Mouse (Mus musculus) midbrain, embryonic 11.5 days (tissue): ENCODE measurements around the gene Epha4. TPM values are rescaled to one million over a fixed set of nuclear protein-coding genes. Genes with fewer than 3 reads are reported as not detected.

Source experiments
- ATAC-seq: fragments of 200-750 bp; cut with Nextera tagmentation; 2 replicates; pipeline ENCODE4 v1.8.0; 2017; ENCODE audit warnings: moderate TSS enrichment, moderate library complexity; ENCODE audit not compliant: low FRiP score
- DNase-seq: peaks from one replicate; pipeline ENCODE4 v3.0.0; 2015; ENCODE audit warnings: low spot score; ENCODE audit errors: missing footprints
- H3K27ac ChIP-seq: fragments of 300-500 bp; sonication (generic); 2 replicates; pipeline ENCODE4 v1.5.1; 2014; ENCODE audit warnings: low read depth, low read length
- H3K27me3 ChIP-seq: fragments of 300-500 bp; sonication (generic); 2 replicates; pipeline ENCODE4 v1.6.1; 2014; ENCODE audit warnings: mild to moderate bottlenecking, low read length, moderate library complexity, mixed read lengths; ENCODE audit not compliant: control insufficient read depth, insufficient read depth
- H3K36me3 ChIP-seq: fragments of 300-500 bp; sonication (generic); 2 replicates; pipeline ENCODE4 v1.6.1; 2014; ENCODE audit warnings: mild to moderate bottlenecking, low read length, moderate library complexity, mixed read lengths; ENCODE audit not compliant: control insufficient read depth, insufficient read depth
- H3K4me1 ChIP-seq: fragments of 300-500 bp; sonication (generic); 2 replicates; pipeline ENCODE4 v1.6.1; 2014; ENCODE audit warnings: low read length; ENCODE audit not compliant: control insufficient read depth, insufficient read depth
- H3K4me2 ChIP-seq: fragments of 300-500 bp; sonication (generic); 2 replicates; pipeline ENCODE4 v1.6.1; 2014; ENCODE audit warnings: mild to moderate bottlenecking, moderate library complexity
- H3K4me3 ChIP-seq: fragments of 300-500 bp; sonication (generic); 2 replicates; pipeline ENCODE4 v1.5.1; 2014; ENCODE audit warnings: low read depth, low read length
- H3K9ac ChIP-seq: fragments of 300-500 bp; sonication (generic); 2 replicates; pipeline ENCODE4 v1.6.1; 2014; ENCODE audit warnings: low read length
- H3K9me3 ChIP-seq: fragments of 300-500 bp; sonication (generic); 2 replicates; pipeline ENCODE4 v1.6.1; 2016; ENCODE audit warnings: low read length; ENCODE audit not compliant: control insufficient read depth
- WGBS: fragments of 180-500 bp; shearing (Covaris S2); extraction: QIAGEN DNeasy Blood & Tissue Kit; methylation state at CpG from one replicate; pipeline ENCODE4 v1.1.7; 2014; 5-methylcytosine and 5-hydroxymethylcytosine counted together
- polyA plus RNA-seq: library from polyadenylated mRNA; unstranded; fragments of >200 nt; fragmentation: Nextera tagmentation; extraction: Ambion mirVana; gene quantifications from 2 replicates; pipeline ENCODE4 v1.2.1, GENCODE M21; 2014

The Epha4 gene
- polyA plus RNA-seq, 1 experiment from 2014 or later, result 19.4 TPM

DNA sequence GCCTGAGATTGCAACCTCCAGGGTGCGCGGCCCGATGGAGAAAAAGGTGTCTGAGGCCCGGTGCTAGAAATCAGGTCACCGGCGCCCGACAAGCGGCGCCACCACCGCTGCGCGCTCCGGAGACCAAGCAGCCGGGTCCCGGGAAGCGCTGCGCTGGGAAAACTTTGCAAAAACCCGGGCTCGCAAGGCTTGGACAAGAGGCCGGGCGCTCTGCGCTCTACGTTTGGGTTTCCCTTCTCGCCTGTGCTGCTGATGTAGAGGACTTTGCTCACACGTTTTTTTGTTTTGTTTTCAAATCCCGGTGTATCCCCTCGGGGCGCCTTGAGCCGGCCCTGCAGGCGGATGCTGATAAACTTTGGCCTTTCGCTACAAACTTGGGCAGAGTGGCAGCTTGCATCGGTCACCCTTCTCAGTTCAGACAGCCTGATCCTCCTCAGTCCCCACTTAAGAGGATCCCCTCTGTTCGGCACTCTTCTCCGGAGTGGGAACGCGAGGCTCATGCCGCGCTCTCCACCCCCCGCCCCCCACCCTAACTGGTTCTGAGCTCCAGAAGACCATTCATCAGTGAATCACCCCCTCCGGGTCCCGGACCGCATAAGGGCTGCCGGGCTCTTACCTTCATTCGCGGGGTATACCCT is 444 bp downstream of the Epha4 start:
- Histone ChIP-seq H3K4me1 (peaks cover 34% of the 10 kb centered on the region), H3K4me2 (peak overlapping the region; percentile 77), H3K9ac (peak overlapping the region; percentile 80), H3K4me3 (peak overlapping the region; percentile 74), H3K36me3 (no peaks in the 10 kb centered on the region), H3K27ac (peak overlapping the region; percentile 81), H3K27me3 (peaks cover 6% of the 10 kb centered on the region), H3K9me3 (no peaks in the 10 kb centered on the region)
- peak; percentile 98 for DNase-seq
- peak; percentile 54 for ATAC-seq
- under 1% methylated on average over 45 of the region's 45 CpGs for WGBS

DNA sequence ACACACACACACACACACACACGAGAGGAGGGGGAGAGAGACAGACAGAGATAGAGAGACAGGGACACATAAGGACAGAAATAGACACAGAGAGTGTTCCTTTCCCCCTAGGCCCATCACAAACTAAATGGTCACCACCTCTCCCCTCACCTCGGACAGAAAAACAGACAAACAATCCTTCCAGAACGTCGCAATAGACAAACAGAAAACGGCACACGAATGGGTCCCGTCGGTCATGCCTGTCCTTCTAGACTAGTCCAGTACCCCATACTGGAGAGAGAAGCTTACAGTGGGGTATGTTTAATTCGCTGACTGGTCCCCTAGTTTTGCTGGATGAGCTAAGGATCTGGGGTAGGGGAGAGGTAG is 946 bp downstream of the Epha4 start:
- H3K4me1 ChIP-seq, result peaks cover 34% of the 10 kb centered on the region
- H3K9ac ChIP-seq, result peak overlapping the region; percentile 80
- H3K27ac ChIP-seq, result peak overlapping the region; percentile 81
- H3K9me3 ChIP-seq, result no peaks in the 10 kb centered on the region
- WGBS, result 2% methylated on average over 9 of the region's 9 CpGs
- ATAC-seq (no peak), DNase-seq (peak; percentile 95)
- H3K27me3 ChIP-seq, result peaks cover 8% of the 10 kb centered on the region
- H3K4me2 ChIP-seq, result peak overlapping the region; percentile 77
- H3K4me3 ChIP-seq, result peak overlapping the region; percentile 74
- no peaks in the 10 kb centered on the region for H3K36me3 ChIP-seq

DNA sequence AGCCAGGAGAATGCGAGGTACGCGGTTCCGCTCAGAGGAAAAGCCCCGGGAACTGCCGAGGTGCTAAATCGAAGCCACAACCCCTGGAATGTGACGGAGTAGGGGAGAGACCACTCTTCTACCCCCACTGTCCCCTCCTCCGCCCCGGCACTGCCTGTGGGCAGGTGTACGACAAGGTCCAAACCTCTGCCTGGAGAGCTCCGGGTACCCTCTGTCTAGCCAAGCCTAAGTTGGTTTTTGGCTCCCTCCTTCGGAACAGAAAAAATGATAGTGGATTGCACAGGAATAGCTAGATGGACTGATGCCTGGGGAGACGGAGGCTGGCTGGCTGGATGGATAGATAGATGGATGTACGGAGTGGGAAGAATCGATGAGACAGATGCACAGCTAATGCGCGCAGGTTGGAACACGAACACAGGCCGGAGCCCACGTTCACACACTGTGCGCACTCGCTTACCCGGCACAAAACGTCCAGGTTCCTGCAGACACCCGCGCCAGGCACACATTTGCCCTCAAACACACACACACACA is 1.4 kb downstream of the Epha4 start:
- H3K27ac ChIP-seq, result peak overlapping the region; percentile 81
- H3K27me3 ChIP-seq, result peaks cover 10% of the 10 kb centered on the region
- H3K4me3 ChIP-seq, result peak overlapping the region; percentile 74
- H3K9ac ChIP-seq, result peak overlapping the region; percentile 80
- DNase-seq (peak; percentile 97), ATAC-seq (peak; percentile 48)
- 1% methylated on average over 27 of the region's 27 CpGs for WGBS
- H3K4me1 ChIP-seq, result peaks cover 34% of the 10 kb centered on the region
- no peaks in the 10 kb centered on the region for H3K9me3 ChIP-seq
- H3K4me2 ChIP-seq, result peak overlapping the region; percentile 77
- H3K36me3 ChIP-seq, result no peaks in the 10 kb centered on the region

DNA sequence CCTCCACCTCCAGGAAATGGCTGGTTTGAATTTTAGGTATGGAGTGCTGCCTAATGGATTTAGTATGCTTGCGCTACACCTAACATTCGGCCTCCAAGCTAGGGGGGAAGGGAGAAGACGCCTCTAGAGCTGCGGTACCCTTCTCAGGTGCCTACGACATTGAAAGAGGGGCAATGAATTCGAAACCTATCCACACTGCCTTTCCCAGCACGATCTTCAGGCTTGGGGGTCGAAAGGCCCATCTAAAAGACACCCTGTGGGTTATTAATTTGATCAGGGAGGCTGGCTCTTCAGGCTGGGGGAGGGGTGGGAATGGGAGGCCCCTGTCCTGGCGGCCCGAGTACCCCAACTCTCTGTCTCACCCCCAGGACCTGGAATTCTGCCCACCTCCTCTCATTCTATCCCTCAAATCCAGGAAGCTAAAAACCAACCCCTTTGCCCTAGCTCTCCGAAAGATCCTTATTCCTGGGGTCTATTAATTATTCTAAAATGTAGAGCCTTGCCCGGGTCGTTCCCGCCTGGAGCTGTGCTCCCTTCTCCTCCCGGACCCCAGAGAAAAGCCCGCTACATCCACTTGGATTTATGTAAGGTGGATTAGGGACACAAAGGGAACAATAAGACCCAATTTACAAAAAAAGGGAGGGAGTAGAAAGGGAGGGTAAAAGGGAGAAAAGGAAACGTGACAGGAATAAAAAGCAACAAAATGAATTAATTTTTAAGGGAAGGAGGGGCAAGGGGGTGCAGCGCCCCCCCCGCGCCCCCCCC is 2.3 kb downstream of the Epha4 start:
- Histone ChIP-seq H3K27ac (peak overlapping the region; percentile 81), H3K9ac (peak overlapping the region; percentile 80), H3K9me3 (no peaks in the 10 kb centered on the region), H3K4me2 (peak overlapping the region; percentile 77), H3K27me3 (peaks cover 13% of the 10 kb centered on the region), H3K36me3 (no peaks in the 10 kb centered on the region), H3K4me1 (peaks cover 34% of the 10 kb centered on the region), H3K4me3 (peak overlapping the region; percentile 74)
- DNase-seq (peak; percentile 97), ATAC-seq (peak; percentile 49)
- WGBS, result under 1% methylated on average over 20 of the region's 20 CpGs

DNA sequence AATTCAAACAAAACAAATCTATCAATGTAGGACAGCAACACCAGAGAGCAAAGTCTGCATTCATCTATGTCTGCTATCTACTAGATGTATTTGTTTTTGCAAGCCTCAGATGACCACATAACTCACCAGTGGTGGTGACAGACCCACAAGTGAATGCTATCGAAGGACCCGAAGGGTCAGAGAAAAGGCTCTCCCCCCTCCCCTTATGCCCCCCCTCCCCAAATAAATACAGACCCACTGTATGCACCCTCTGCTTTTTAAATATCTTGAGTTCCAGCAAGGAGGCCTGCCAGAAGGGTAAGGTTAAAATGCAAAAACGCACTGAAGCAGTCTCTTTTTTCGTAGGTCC is 2.9 kb downstream of the Epha4 start:
- peaks cover 13% of the 10 kb centered on the region for H3K27me3 ChIP-seq
- peak overlapping the region; percentile 74 for H3K4me3 ChIP-seq
- H3K36me3 ChIP-seq, result no peaks in the 10 kb centered on the region
- H3K4me2 ChIP-seq, result peak overlapping the region; percentile 77
- ATAC-seq, result no peak
- peaks cover 36% of the 10 kb centered on the region for H3K4me1 ChIP-seq
- WGBS, result 5% methylated on average over 4 of the region's 4 CpGs
- peak overlapping the region; percentile 81 for H3K27ac ChIP-seq
- H3K9ac ChIP-seq, result peak overlapping the region; percentile 80
- no peaks in the 10 kb centered on the region for H3K9me3 ChIP-seq
- no peak for DNase-seq

DNA sequence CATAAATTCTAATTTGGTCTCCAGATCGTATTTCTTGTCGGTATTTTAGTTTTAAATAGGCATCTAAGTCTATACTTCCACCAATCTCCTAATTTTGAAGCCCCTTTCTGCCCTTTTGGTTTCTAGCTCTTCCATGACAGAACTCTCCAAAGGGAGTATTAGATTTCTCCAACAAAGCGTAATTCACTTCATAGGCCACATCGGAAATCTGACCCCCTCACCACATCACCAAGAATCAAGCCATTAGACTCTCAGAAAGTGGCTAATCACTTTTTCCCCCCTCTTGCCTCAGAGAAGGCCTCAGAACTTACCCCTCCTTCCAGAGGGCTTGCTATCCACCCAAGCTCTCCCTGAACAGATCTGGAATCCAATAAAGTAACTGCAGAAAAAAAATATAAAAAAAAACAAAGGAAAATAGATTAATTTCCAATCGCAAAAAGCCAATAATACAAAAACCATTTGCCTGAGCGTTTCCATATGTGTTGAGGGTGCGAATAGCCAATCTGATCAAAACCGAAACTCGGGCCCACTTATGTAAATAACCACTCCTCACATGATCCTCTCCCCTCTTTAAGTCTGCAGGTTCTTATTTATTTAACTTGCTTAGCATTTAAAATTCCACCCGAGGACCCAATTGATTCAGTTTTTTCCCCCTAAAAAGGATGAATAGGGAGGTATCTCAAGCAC is 3.4 kb downstream of the Epha4 start:
- peak overlapping the region; percentile 74 for H3K4me3 ChIP-seq
- WGBS, result 35% methylated on average over 10 of the region's 10 CpGs
- DNase-seq (no peak), ATAC-seq (no peak)
- peaks cover 15% of the 10 kb centered on the region for H3K27me3 ChIP-seq
- no peak overlapping the region for H3K27ac ChIP-seq
- no peaks in the 10 kb centered on the region for H3K36me3 ChIP-seq
- H3K4me1 ChIP-seq, result peaks cover 34% of the 10 kb centered on the region
- no peaks in the 10 kb centered on the region for H3K9me3 ChIP-seq
- peak overlapping the region; percentile 77 for H3K4me2 ChIP-seq
- peak overlapping the region; percentile 80 for H3K9ac ChIP-seq

DNA sequence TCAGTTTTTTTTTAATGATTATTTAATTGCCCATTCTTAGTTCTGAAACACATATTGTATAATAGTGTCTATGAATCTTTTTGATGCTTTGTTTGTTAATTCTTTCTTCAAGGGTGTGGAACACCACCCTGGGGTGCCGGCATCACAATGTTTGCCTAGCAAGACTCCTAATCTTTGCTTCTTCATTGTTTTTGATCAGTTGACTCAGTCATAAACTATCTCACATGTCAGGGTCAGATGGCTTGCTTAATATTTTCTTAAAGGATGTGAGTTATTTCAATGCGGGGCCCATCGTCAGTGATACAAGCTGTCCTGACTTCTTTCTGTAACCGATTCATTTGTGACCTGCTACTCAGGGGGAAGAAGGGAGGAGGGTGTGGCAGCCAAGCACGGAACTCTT is 4.3 kb downstream of the Epha4 start:
- 55% methylated on average over 5 of the region's 5 CpGs for WGBS
- Histone ChIP-seq H3K4me1 (peaks cover 41% of the 10 kb centered on the region), H3K4me3 (no peak overlapping the region), H3K36me3 (no peaks in the 10 kb centered on the region), H3K27me3 (peaks cover 15% of the 10 kb centered on the region), H3K9me3 (no peaks in the 10 kb centered on the region), H3K9ac (no peak overlapping the region), H3K4me2 (peak overlapping the region; percentile 77), H3K27ac (no peak overlapping the region)
- ATAC-seq, result no peak
- no peak for DNase-seq

DNA sequence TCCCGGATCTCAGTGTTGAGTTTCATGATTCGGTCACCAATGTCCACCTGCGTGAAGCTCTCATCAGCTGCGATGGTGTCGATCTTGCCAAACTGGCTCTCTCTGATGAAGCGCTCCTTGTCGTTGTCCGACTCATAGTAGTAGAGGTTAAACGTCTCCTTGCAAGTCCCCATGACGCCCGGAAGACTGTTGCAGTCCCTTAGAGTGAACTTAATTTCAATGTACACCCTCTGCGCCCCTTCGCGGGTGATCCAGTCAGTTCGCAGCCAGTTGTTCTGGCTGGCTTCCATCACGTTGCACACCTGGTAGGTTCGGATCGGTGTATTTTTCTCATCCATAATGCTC is 8.1 kb downstream of the Epha4 start:
- no peaks in the 10 kb centered on the region for H3K9me3 ChIP-seq
- no peaks in the 10 kb centered on the region for H3K36me3 ChIP-seq
- ATAC-seq (no peak), DNase-seq (no peak)
- peaks cover 68% of the 10 kb centered on the region for H3K4me1 ChIP-seq
- H3K4me3 ChIP-seq, result no peak overlapping the region
- no peak overlapping the region for H3K4me2 ChIP-seq
- H3K27me3 ChIP-seq, result peaks cover 15% of the 10 kb centered on the region
- no peak overlapping the region for H3K9ac ChIP-seq
- H3K27ac ChIP-seq, result no peak overlapping the region
- WGBS, result 82% methylated on average over 18 of the region's 18 CpGs
